Mouse (Mus musculus): ENCODE results near the gene Olfr1024. TPM values are rescaled to one million over a fixed set of nuclear protein-coding genes. Genes with fewer than 3 reads are reported as not detected.

Olfr1024 gene
- not detected in 2 replicates for polyA plus RNA-seq (2012; rRNA removed)

- TF ChIP-seq POLR2A (IDR thresholded peaks at IDR 0.05; ENCODE audit: borderline replicate concordance, extremely low read depth, insufficient read depth, insufficient read length, poor library complexity, severe bottlenecking) (no peak), CTCF (IDR thresholded peaks at IDR 0.05; ENCODE audit: borderline replicate concordance, extremely low read depth, insufficient read depth, insufficient read length) (no peak)
- no peak for DNase-seq (ENCODE audit: low read depth)
Measured at GRCm38 (mm10) chr2:85904952-85905351, at the start of gene Olfr1024. Gene Olfr1024 (minus strand): TSS chr2:85905052.

- TF ChIP-seq CTCF (IDR thresholded peaks at IDR 0.05; ENCODE audit: borderline replicate concordance, extremely low read depth, insufficient read depth, insufficient read length) (no peak), POLR2A (IDR thresholded peaks at IDR 0.05; ENCODE audit: borderline replicate concordance, extremely low read depth, insufficient read depth, insufficient read length, poor library complexity, severe bottlenecking) (no peak)
- no peak for DNase-seq (ENCODE audit: low read depth)
Measured at GRCm38 (mm10) chr2:85950137-85950536, 45.3 kb upstream of the Olfr1024 start, which contains the start of gene Olfr1028. Gene Olfr1028 (plus strand): TSS chr2:85950437.

DNA sequence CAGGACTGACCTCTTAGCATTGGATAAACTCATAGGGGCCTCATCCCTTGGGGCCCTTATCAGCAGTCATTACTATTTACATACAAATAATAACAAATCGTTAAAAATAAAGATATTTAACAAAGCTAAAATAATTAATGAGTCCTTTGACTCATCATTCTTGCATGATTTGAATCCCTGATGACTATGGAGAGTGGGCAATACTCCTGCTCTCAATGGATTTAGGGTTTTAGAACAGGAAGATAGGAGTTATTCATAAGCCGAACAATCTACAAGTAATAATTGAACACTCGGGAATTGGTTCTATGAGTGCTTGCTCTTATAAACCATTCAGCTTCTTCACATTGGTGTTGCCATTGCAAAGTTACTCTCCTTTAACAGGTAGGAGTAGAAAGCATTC, 16.4 kb upstream of the Olfr1024 start, which contains the start of gene Olfr1026:
Olfr1026 (plus strand) TSS at position 301 of the 400 bp plus-strand sequence.
- no peak for DNase-seq (ENCODE audit: low read depth)

DNA sequence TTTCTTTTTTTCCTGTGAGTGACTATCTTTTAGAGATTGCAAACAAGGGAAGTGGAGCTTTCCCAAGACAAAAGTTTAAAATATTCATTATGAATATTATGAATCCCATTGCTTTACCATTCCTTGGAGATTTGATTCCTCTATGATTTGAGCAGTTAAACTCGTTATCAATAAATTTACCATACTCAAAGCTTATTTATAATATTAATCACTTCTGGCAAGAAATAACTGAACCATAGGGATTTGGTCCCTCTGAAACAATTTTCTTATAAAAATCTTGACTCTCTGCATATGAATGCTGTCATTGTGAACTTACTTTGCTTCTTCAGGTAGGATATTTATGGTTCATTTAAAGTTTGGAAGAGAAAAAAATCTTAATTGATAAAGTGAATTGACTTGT, 10.0 kb upstream of the Olfr1024 start, which contains the start of gene Olfr1025-ps1:
Olfr1025-ps1 (plus strand) TSS at position 301 of the 400 bp plus-strand sequence.
- TF ChIP-seq POLR2A (IDR thresholded peaks at IDR 0.05; ENCODE audit: borderline replicate concordance, extremely low read depth, insufficient read depth, insufficient read length, poor library complexity, severe bottlenecking) (no peak), CTCF (IDR thresholded peaks at IDR 0.05; ENCODE audit: borderline replicate concordance, extremely low read depth, insufficient read depth, insufficient read length) (no peak)
- DNase-seq (ENCODE audit: low read depth) = no peak

More for the DNA sequence above, 16.4 kb upstream of the Olfr1024 start, which contains the start of gene Olfr1026:
- TF ChIP-seq CTCF (IDR thresholded peaks at IDR 0.05; ENCODE audit: borderline replicate concordance, extremely low read depth, insufficient read depth, insufficient read length) = no peak
- no peak for TF ChIP-seq POLR2A (IDR thresholded peaks at IDR 0.05; ENCODE audit: borderline replicate concordance, extremely low read depth, insufficient read depth, insufficient read length, poor library complexity, severe bottlenecking)

DNA sequence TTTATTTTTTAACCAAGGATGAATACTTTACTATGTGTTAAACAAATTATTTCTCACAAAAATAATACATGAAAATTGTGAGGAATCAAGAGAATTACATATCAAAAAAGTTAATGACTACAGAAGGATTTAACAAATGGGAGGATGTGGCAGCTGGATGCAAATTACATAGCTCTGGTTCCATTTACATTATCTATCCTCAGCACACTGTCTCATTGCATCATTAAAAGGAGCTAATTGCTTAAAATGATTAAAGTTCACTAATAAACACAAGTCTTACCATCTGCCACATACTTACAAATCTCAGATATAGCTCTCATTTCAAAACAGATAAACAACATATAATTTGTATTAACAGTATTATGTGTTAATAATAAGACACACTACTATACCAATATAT, 8.3 kb upstream of the Olfr1024 start:
- DNase-seq (ENCODE audit: low read depth) = peak; percentile 34
- TF ChIP-seq POLR2A (IDR thresholded peaks at IDR 0.05; ENCODE audit: borderline replicate concordance, extremely low read depth, insufficient read depth, insufficient read length, poor library complexity, severe bottlenecking) (no peak), CTCF (IDR thresholded peaks at IDR 0.05; ENCODE audit: borderline replicate concordance, extremely low read depth, insufficient read depth, insufficient read length) (no peak)

DNA sequence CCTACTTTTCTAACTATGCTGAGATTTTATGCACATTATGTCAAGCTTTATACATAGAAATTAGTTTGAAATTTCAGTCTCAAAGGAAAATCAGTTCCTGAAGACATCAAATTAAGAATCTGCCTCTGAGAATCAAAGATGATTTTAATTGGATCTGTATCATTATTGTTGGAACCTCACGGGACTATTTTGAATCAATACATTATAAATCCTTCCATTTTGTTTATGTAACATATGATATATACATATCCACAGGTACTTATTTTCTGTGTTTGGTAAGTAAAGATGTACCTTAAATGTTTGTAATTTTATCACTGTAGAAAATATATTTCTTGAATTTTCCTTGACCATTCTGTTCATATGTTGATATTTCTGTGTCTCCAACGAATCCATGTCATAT, 19.5 kb downstream of the Olfr1024 start, which contains the start of gene Olfr1023:
Olfr1023 (plus strand) TSS at position 301 of the 400 bp plus-strand sequence.
- no peak for DNase-seq (ENCODE audit: low read depth)
- TF ChIP-seq CTCF (IDR thresholded peaks at IDR 0.05; ENCODE audit: borderline replicate concordance, extremely low read depth, insufficient read depth, insufficient read length) (no peak), POLR2A (IDR thresholded peaks at IDR 0.05; ENCODE audit: borderline replicate concordance, extremely low read depth, insufficient read depth, insufficient read length, poor library complexity, severe bottlenecking) (no peak)

DNA sequence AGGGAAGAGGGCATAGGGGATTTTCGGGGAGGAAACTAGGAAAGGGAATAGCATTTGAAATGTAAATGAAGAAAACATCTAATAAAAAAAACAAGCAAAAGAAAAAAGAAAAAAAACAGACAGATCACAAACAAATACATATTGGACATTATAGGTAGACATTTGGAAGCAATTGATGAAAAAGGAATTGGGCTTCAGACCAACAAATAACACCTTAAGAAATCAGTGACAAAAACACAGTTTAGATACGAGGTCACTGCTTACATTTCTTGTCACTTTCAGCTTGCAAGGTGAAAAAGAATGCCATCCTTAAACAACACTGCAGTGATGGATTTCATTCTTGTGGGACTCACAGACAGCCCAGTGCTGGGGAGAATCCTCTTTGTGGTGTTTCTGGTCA, 36.6 kb downstream of the Olfr1024 start, which contains the start of gene Olfr1022:
Olfr1022 (plus strand) TSS at position 301 of the 400 bp plus-strand sequence.
- no peak for TF ChIP-seq POLR2A (IDR thresholded peaks at IDR 0.05; ENCODE audit: borderline replicate concordance, extremely low read depth, insufficient read depth, insufficient read length, poor library complexity, severe bottlenecking)
- no peak for TF ChIP-seq CTCF (IDR thresholded peaks at IDR 0.05; ENCODE audit: borderline replicate concordance, extremely low read depth, insufficient read depth, insufficient read length)
- DNase-seq (ENCODE audit: low read depth) = no peak

Other genes starting within 250 kb of the Olfr1024 start
- not detected in 2 replicates for gene Olfr154, start 240.6 kb downstream of the Olfr1024 start, polyA plus RNA-seq (2012; rRNA removed)
- not detected in 2 replicates for gene Olfr1006, start 226.3 kb downstream of the Olfr1024 start, polyA plus RNA-seq (2012; rRNA removed)
- not detected in 2 replicates for gene Olfr1008, start 215.6 kb downstream of the Olfr1024 start, polyA plus RNA-seq (2012; rRNA removed)
- not detected in 2 replicates for gene Olfr1009, start 189.6 kb downstream of the Olfr1024 start, polyA plus RNA-seq (2012; rRNA removed)
- gene Olfr1012, start 142.3 kb downstream of the Olfr1024 start, polyA plus RNA-seq (2012; rRNA removed) = not detected in 2 replicates
- not detected in 2 replicates for gene Olfr1013, start 138.0 kb downstream of the Olfr1024 start, polyA plus RNA-seq (2012; rRNA removed)
- gene Olfr1014, start 132.3 kb downstream of the Olfr1024 start, polyA plus RNA-seq (2012; rRNA removed) = not detected in 2 replicates
- gene Olfr1015, start 123.0 kb downstream of the Olfr1024 start, polyA plus RNA-seq (2012; rRNA removed) = not detected in 2 replicates
- not detected in 2 replicates for gene Olfr1016, start 102.5 kb downstream of the Olfr1024 start, polyA plus RNA-seq (2012; rRNA removed)
- gene Olfr1018, start 86.6 kb downstream of the Olfr1024 start, polyA plus RNA-seq (2012; rRNA removed) = not detected in 2 replicates
- gene Olfr1019, start 59.6 kb downstream of the Olfr1024 start, polyA plus RNA-seq (2012; rRNA removed) = 0.08 TPM in 1 of 2 replicates, not detected in the other
- gene Olfr1020, start 58.0 kb downstream of the Olfr1024 start, polyA plus RNA-seq (2012; rRNA removed) = not detected in 2 replicates
- gene Olfr1022, start 36.5 kb downstream of the Olfr1024 start, polyA plus RNA-seq (2012; rRNA removed) = not detected in 2 replicates
- gene Olfr1023, start 19.4 kb downstream of the Olfr1024 start, polyA plus RNA-seq (2012; rRNA removed) = not detected in 2 replicates
- not detected in 2 replicates for gene Olfr1025-ps1, start 10.1 kb upstream of the Olfr1024 start, polyA plus RNA-seq (2012; rRNA removed)
- not detected in 2 replicates for gene Olfr1026, start 16.5 kb upstream of the Olfr1024 start, polyA plus RNA-seq (2012; rRNA removed)
- not detected in 2 replicates for gene Olfr1028, start 45.4 kb upstream of the Olfr1024 start, polyA plus RNA-seq (2012; rRNA removed)
- not detected in 2 replicates for gene Olfr1029, start 68.8 kb upstream of the Olfr1024 start, polyA plus RNA-seq (2012; rRNA removed)
- gene Olfr1030, start 74.2 kb upstream of the Olfr1024 start, polyA plus RNA-seq (2012; rRNA removed) = not detected in 2 replicates
- not detected in 2 replicates for gene Olfr1031, start 85.3 kb upstream of the Olfr1024 start, polyA plus RNA-seq (2012; rRNA removed)
- not detected in 2 replicates for gene Olfr1032, start 100.5 kb upstream of the Olfr1024 start, polyA plus RNA-seq (2012; rRNA removed)
- gene Olfr1033, start 115.6 kb upstream of the Olfr1024 start, polyA plus RNA-seq (2012; rRNA removed) = 0.04 and 0.06 TPM in 2 replicates
- gene Olfr1034, start 140.8 kb upstream of the Olfr1024 start, polyA plus RNA-seq (2012; rRNA removed) = not detected in 2 replicates
- not detected in 2 replicates for gene Olfr1036, start 168.9 kb upstream of the Olfr1024 start, polyA plus RNA-seq (2012; rRNA removed)
- gene Olfr1037, start 182.3 kb upstream of the Olfr1024 start, polyA plus RNA-seq (2012; rRNA removed) = not detected in 2 replicates
- gene Olfr1039, start 230.9 kb upstream of the Olfr1024 start, polyA plus RNA-seq (2012; rRNA removed) = not detected in 2 replicates
- gene Olfr1040, start 241.7 kb upstream of the Olfr1024 start, polyA plus RNA-seq (2012; rRNA removed) = not detected in 2 replicates

All from brain, embryonic 14.5 days (tissue).